Mouse (Mus musculus) brain, embryonic 14.5 days (tissue): Measurements from ENCODE around the gene Sav1.

Source experiments
- CTCF ChIP-seq: fragments of 200-500 bp; IDR thresholded peaks from 2 replicates; pipeline ENCODE4 v1.5.1; 2012; ENCODE audit warnings: inconsistent platforms, mild to moderate bottlenecking, moderate library complexity, borderline replicate concordance; ENCODE audit not compliant: insufficient read depth, insufficient read length; ENCODE audit errors: extremely low read depth
- POLR2A ChIP-seq: fragments of 200-500 bp; IDR thresholded peaks from 2 replicates; pipeline ENCODE4 v1.6.1; 2012; ENCODE audit warnings: mild to moderate bottlenecking, inconsistent platforms, borderline replicate concordance; ENCODE audit not compliant: poor library complexity, insufficient read depth, insufficient read length, severe bottlenecking; ENCODE audit errors: extremely low read depth

- TF ChIP-seq CTCF: no peak
- no peak for TF ChIP-seq POLR2A
Observed at GRCm38 (mm10) chr12:69939291-69939690, 47.5 kb downstream of the Sav1 start.
